Mouse (Mus musculus): ENCODE data around the gene Cxcl15. TPM values are rescaled to one million over a fixed set of nuclear protein-coding genes. Genes with fewer than 3 reads are reported as not detected.

Gene Cxcl15
- total RNA-seq (2012; rRNA removed) (not detected in 2 replicates), total RNA-seq (2014; rRNA removed) (not detected in 2 replicates), polyA plus RNA-seq (2012; ENCODE audit: insufficient read length, low read depth) (not detected in 2 replicates)

DNA sequence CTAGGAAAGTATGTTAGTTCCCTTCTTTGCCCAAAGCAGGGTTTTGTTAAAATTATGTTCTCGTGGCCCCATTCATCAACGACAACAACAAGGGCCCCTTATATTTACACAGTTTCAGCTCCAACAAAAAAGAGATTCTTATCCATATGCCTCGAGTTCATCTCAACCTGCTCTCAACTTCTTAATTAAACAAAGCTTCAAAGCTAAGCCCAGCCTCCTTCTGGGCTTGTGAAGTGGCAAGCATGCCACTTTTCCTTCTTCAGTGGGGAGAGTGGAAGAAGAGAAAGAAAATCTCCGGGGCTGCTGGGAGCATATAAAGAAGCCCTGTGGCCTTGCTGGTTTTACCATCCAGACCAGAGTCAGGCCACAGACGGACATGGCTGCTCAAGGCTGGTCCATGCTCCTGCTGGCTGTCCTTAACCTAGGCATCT lies at the start of gene Cxcl15:
Gene Cxcl15 (plus strand): TSS at position 340 of the 431 bp plus-strand sequence.
- Histone ChIP-seq H3K4me3 (replicated peaks in 1 of 3; ENCODE audit: low read depth in 2 of 3, low read length in 2 of 3, poor library complexity in 1 of 3) (no peak within 1 kb of the TSS), H3K4me2 (ENCODE audit: insufficient read depth, low read depth, poor library complexity, severe bottlenecking) (no peak within 1 kb of the TSS), H3K27me3 (replicated peaks) (no peaks in the 10 kb centered on the region), H3K36me3 (replicated peaks in 1 of 2; ENCODE audit: control insufficient read depth in 1 of 2, insufficient read depth in 1 of 2, low read length in 1 of 2) (no peaks in the 10 kb centered on the region), H3K4me1 (ENCODE audit: control insufficient read depth in 1 of 2, insufficient read depth in 2 of 2) (no peaks in the 10 kb centered on the region), H3K79me2 (replicated peaks; ENCODE audit: control insufficient read depth, extremely low read depth, insufficient read depth, poor library complexity, severe bottlenecking) (no peaks in the 10 kb centered on the region), H3K9ac (ENCODE audit: insufficient read depth, low read depth) (no peak within 1 kb of the TSS), H3K27ac (ENCODE audit: insufficient read depth, low read depth) (no peak within 1 kb of the TSS), H3K9me3 (replicated peaks; ENCODE audit: low read length) (no peaks in the 10 kb centered on the region)
- dilution Hi-C loops (cut with MboI; ENCODE audit: extremely low pct_ligation_motif_present, extremely low pct_unique_long_range_greater_than_20kb, low sequenced_read_pairs): no loop called here
- in situ Hi-C loops (cut with MboI; ENCODE audit: low pct_ligation_motif_present, low pct_unique_long_range_greater_than_20kb, low sequenced_read_pairs): no loop called here
- DNase-seq (ENCODE audit: extremely low read depth): no peak
- no peak for TF ChIP-seq ELF1 (IDR thresholded peaks at IDR 0.05; ENCODE audit: low read depth, low read length)

DNA sequence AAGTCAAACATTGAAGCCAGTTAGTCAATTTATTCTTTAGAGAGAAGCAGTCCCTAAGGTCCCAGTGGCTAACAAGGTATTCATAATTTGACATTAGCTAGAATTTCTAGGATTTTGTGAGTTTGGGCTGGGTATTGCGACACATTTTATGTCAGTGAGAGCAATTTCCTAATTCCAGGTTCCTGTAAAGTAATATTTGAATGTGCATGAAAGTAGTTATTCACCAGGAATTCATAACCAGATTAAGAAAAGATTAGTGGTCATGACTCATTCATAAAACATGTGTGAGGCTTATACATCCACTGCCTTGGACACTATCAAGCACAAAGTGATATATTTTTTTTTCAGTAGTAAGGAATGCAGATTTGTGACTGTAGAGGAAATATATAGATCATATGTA lies 40.4 kb upstream of the Cxcl15 start:
- no peak overlapping the region for H3K9ac ChIP-seq (ENCODE audit: insufficient read depth, low read depth)
- dilution Hi-C loops (cut with MboI; ENCODE audit: extremely low pct_ligation_motif_present, extremely low pct_unique_long_range_greater_than_20kb, low sequenced_read_pairs) (no loop called here), in situ Hi-C loops (cut with MboI; ENCODE audit: low pct_ligation_motif_present, low pct_unique_long_range_greater_than_20kb, low sequenced_read_pairs) (no loop called here)
- TF ChIP-seq E2F4 (IDR thresholded peaks at IDR 0.05; ENCODE audit: insufficient replicate concordance, low read depth, low read length): no peak
- no peak for TF ChIP-seq MAX (IDR thresholded peaks at IDR 0.05; ENCODE audit: low read length)
- TF ChIP-seq CHD2 (IDR thresholded peaks at IDR 0.05; ENCODE audit: low read length): no peak
- no peak for TF ChIP-seq MEF2A (IDR thresholded peaks at IDR 0.05; ENCODE audit: borderline replicate concordance, low read depth, low read length)
- H3K27ac ChIP-seq (ENCODE audit: insufficient read depth, low read depth): no peak overlapping the region
- peaks cover 2 to 15% of the 10 kb centered on the region in 2 experiments; a peak in 3 of 4 replicates for H3K4me1 ChIP-seq (ENCODE audit: control insufficient read depth in 1 of 2, insufficient read depth in 2 of 2)
- H3K9me3 ChIP-seq (replicated peaks; ENCODE audit: low read length): no peaks in the 10 kb centered on the region
- DNase-seq (ENCODE audit: extremely low read depth): no peak
- no peak overlapping the region for H3K4me2 ChIP-seq (ENCODE audit: insufficient read depth, low read depth, poor library complexity, severe bottlenecking)
- no peaks in the 10 kb centered on the region for H3K36me3 ChIP-seq (replicated peaks in 1 of 2; ENCODE audit: control insufficient read depth in 1 of 2, insufficient read depth in 1 of 2, low read length in 1 of 2)
- H3K27me3 ChIP-seq (replicated peaks): no peaks in the 10 kb centered on the region
- H3K79me2 ChIP-seq (replicated peaks; ENCODE audit: control insufficient read depth, extremely low read depth, insufficient read depth, poor library complexity, severe bottlenecking): no peaks in the 10 kb centered on the region
- no peak overlapping the region for H3K4me3 ChIP-seq (replicated peaks in 1 of 3; ENCODE audit: low read depth in 2 of 3, low read length in 2 of 3, poor library complexity in 1 of 3)

DNA sequence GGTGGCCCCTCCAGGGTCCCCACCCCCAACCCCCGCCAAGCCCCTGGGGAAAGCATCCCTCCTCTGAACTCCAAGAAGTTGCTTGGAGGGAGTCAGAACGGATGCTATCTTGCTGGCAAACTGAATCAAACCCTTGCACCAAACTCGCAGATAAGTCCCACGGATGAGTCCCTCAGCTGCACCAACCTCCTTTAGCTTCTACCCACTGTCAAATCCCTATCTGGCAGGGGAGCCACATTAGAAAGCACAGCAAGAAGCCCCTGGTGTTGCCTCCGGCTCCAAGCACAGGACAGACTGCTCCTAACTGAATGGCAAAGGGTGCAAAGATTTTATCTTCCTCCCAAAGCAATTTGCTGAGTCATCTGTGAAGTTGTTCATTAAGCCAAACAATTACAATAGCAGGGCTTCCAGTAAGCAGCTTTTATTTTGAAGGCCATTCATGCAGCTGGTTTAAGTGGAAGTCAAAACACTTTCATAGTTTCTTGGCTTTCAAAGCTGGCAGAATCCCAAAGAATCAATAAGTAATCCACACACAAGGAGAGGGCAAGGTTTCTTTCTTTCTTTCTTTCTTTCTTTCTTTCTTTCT lies 36.2 kb upstream of the Cxcl15 start:
- Histone ChIP-seq H3K27ac (ENCODE audit: insufficient read depth, low read depth) (no peak overlapping the region), H3K27me3 (replicated peaks) (no peaks in the 10 kb centered on the region), H3K36me3 (replicated peaks in 1 of 2; ENCODE audit: control insufficient read depth in 1 of 2, insufficient read depth in 1 of 2, low read length in 1 of 2) (no peaks in the 10 kb centered on the region), H3K79me2 (replicated peaks; ENCODE audit: control insufficient read depth, extremely low read depth, insufficient read depth, poor library complexity, severe bottlenecking) (no peaks in the 10 kb centered on the region), H3K4me1 (ENCODE audit: control insufficient read depth in 1 of 2, insufficient read depth in 2 of 2) (peaks cover 2 to 34% of the 10 kb centered on the region in 2 experiments; a peak in 3 of 4 replicates), H3K9ac (ENCODE audit: insufficient read depth, low read depth) (no peak overlapping the region), H3K9me3 (replicated peaks; ENCODE audit: low read length) (no peaks in the 10 kb centered on the region), H3K4me3 (replicated peaks in 1 of 3; ENCODE audit: low read depth in 2 of 3, low read length in 2 of 3, poor library complexity in 1 of 3) (no peak overlapping the region), H3K4me2 (ENCODE audit: insufficient read depth, low read depth, poor library complexity, severe bottlenecking) (no peak overlapping the region)
- TF ChIP-seq MEF2A (IDR thresholded peaks at IDR 0.05; ENCODE audit: borderline replicate concordance, low read depth, low read length) (no peak), UBTF (IDR thresholded peaks at IDR 0.05; ENCODE audit: low read depth, low read length) (no peak), MAFK (IDR thresholded peaks at IDR 0.05; ENCODE audit: insufficient replicate concordance, low read length) (peak; percentile 71)
- in situ Hi-C loops (cut with MboI; ENCODE audit: low pct_ligation_motif_present, low pct_unique_long_range_greater_than_20kb, low sequenced_read_pairs): no loop called here
- dilution Hi-C loops (cut with MboI; ENCODE audit: extremely low pct_ligation_motif_present, extremely low pct_unique_long_range_greater_than_20kb, low sequenced_read_pairs): no loop called here
- DNase-seq (ENCODE audit: extremely low read depth): no peak
